Mouse (Mus musculus): ENCODE measurements around the gene Lrfn5. TPM values are rescaled to one million over a fixed set of nuclear protein-coding genes. Genes with fewer than 3 reads are reported as not detected.

Lrfn5 gene
- polyA plus RNA-seq, 1 experiment: not detected

DNA sequence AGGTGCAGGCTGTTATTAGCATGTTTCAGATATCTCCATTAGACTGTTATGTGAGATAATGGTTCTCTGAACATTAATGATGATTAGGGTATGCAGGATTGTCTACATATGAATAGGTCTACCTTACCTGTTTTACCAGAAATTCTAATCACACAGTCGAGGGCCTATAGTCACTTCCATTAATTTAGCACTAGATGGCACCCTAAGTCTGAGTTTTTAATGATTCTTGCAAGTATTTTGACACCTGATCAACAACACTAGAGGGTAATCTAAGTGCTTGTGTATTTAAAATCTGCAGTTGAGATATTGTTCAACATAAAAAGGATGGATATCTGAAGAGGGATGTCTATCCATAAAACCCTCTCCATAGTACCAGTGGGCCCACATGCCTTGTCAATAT is 303.4 kb downstream of the Lrfn5 start:
- Histone ChIP-seq H3K4me1 (ENCODE audit: control insufficient read depth, insufficient read depth, insufficient read length, low read length) (no peaks in the 10 kb centered on the region), H3K4me3 (ENCODE audit: insufficient read depth, low read depth, low read length) (no peak overlapping the region), H3K27ac (replicated peaks; ENCODE audit: low read depth, low read length) (no peak overlapping the region)

DNA sequence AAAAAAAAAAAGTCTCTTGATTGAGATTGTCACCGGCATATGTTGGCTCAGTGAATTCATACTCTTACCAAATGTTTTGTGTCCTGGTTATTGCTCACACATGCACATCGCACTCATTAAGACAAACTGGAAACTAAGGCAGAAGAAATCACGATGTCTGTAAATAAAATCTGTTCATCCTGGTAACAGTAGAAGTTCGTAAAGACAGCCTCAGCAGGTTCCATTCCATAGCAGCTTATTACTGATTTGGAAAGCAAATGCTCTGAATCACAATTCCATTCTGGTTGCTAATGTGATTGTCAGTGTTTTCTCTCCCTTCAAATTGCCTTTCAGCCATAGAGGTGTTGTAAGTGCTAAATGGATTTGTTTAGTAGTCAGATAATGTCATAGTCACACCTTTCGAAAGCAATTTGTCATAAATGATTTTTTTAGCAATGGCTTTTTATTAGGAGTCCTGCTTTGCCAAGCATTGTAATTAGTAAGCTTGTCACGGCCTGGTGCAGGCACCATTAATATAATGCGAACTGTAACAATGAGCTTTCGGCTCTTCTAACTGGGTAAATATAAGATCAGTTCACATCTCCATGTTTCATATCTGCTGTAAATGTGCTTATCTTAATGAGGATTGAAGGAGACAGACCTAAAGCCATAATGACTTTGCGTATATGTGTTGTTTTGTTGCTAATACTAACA is 319.8 kb downstream of the Lrfn5 start:
- Histone ChIP-seq H3K4me1 (ENCODE audit: control insufficient read depth, insufficient read depth, insufficient read length, low read length) (no peaks in the 10 kb centered on the region), H3K4me3 (ENCODE audit: insufficient read depth, low read depth, low read length) (no peak overlapping the region), H3K27ac (replicated peaks; ENCODE audit: low read depth, low read length) (no peak overlapping the region)

DNA sequence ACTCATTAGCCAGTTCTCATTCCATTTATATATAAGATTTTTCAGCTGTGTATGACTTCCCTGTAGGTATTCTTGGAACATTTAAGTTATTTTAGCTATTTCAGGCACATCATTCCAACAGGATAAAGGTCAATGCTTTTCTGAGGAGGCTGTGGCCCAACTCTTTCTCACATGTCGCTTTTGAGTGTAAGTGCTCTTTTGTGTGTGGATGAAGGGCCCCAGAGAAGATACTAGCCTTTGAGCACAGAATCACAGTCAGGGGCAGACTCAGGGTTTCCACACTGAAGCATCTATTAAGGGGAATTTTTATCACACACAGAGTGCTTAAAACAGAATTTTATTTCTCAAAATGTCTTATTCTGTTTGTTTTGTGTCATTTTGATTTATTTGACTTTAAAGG is 331.2 kb downstream of the Lrfn5 start:
- Histone ChIP-seq H3K27ac (replicated peaks; ENCODE audit: low read depth, low read length) (no peak overlapping the region), H3K4me1 (ENCODE audit: control insufficient read depth, insufficient read depth, insufficient read length, low read length) (no peaks in the 10 kb centered on the region), H3K4me3 (ENCODE audit: insufficient read depth, low read depth, low read length) (no peak overlapping the region)
